Comparison of ENCODE assay signal across 8 mouse cellular contexts in the genomic region with DNA sequence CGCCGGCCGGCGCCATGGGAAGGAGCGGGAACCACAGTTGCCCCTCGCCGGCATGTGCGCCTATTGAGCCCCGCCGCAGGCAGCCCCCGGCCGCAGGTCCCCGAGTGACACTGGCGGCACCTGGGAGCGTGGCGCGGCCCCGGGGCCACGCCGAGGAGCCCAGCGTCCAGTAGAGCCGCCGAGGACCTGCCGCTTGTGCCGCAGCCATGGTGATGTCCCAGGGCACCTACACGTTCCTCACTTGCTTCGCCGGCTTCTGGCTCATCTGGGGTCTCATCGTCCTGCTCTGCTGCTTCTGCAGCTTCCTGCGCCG. TPM values are rescaled to one million over a fixed set of nuclear protein-coding genes. Genes with fewer than 3 reads are reported as not detected.
A peak's percentile ranks its signal among the peaks of the same experiment; 100 is the strongest.
DNase-seq lines count a peak whose midpoint lies in the region; ATAC-seq and TF ChIP-seq lines count a peak whose summit lies in the region.

No protein-coding gene starts in this region.

- peaks cover 16% of the 10 kb centered on the region for H3K4me1 ChIP-seq in cerebellum, adult 2 months (ENCODE audit: control insufficient read depth, insufficient read depth, low read length)
- H3K4me1 ChIP-seq in testis, adult 2 months (ENCODE audit: control insufficient read depth, insufficient read depth, low read length): peaks cover 46% of the 10 kb centered on the region
- H3K4me1 ChIP-seq in limb, embryonic 13.5 days: peaks cover 45% of the 10 kb centered on the region
- peaks cover 17% of the 10 kb centered on the region for H3K4me1 ChIP-seq in stomach, embryonic 16.5 days (ENCODE audit: control insufficient read depth, insufficient read depth, low read length)

- peak overlapping the region; percentile 98 for H3K4me2 ChIP-seq in limb, embryonic 13.5 days (replicated peaks)
- H3K4me2 ChIP-seq in stomach, embryonic 16.5 days (ENCODE audit: low read depth, low read length): peak overlapping the region; percentile 100

- no peak overlapping the region for H3K27ac ChIP-seq in cerebellum, adult 2 months (ENCODE audit: insufficient read depth, low read length)
- peak overlapping the region; percentile 3; the same call in 1 of the 2 replicates for H3K27ac ChIP-seq in testis, adult 2 months (ENCODE audit: control insufficient read depth, insufficient read depth, low read depth, low read length)
- H3K27ac ChIP-seq in limb, embryonic 13.5 days: peak overlapping the region; percentile 79
- H3K27ac ChIP-seq in stomach, embryonic 16.5 days (ENCODE audit: low read length): peak overlapping the region; percentile 23; the same call in 1 of the 2 replicates

- no peak for TF ChIP-seq POLR2A in cerebellum, adult 2 months (IDR thresholded peaks at IDR 0.05; ENCODE audit: borderline replicate concordance, insufficient read depth, low read length)
- no peak for TF ChIP-seq POLR2A in testis, adult 2 months (IDR thresholded peaks at IDR 0.05; ENCODE audit: control insufficient read depth, low read depth, low read length)

- peak overlapping the region; percentile 81 for H3K9ac ChIP-seq in limb, embryonic 13.5 days
- H3K9ac ChIP-seq in stomach, embryonic 16.5 days (ENCODE audit: low read length): peak overlapping the region; percentile 79

- H3K9me3 ChIP-seq in limb, embryonic 13.5 days: no peaks in the 10 kb centered on the region
- H3K9me3 ChIP-seq in stomach, embryonic 16.5 days (replicated peaks; ENCODE audit: control insufficient read depth, low read length): no peaks in the 10 kb centered on the region

- peak overlapping the region; percentile 50 for H3K4me3 ChIP-seq in cerebellum, adult 2 months (replicated peaks; ENCODE audit: insufficient read depth, low read depth, low read length)
- peak overlapping the region; percentile 82 for H3K4me3 ChIP-seq in testis, adult 2 months (ENCODE audit: control insufficient read depth, low read depth, low read length)
- peak overlapping the region; percentile 63 for H3K4me3 ChIP-seq in limb, embryonic 13.5 days
- peak overlapping the region; percentile 59 for H3K4me3 ChIP-seq in stomach, embryonic 16.5 days (replicated peaks; ENCODE audit: low read length)

- no peak for TF ChIP-seq CTCF in cerebellum, adult 2 months (IDR thresholded peaks at IDR 0.05; ENCODE audit: borderline replicate concordance, insufficient read depth, low read depth, low read length)
- no peak for TF ChIP-seq CTCF in testis, adult 2 months (IDR thresholded peaks at IDR 0.05; ENCODE audit: control insufficient read depth, insufficient read depth, insufficient replicate concordance, low read depth, low read length)

- DNase-seq in cerebellum, adult 2 months: no peak
- no peak for DNase-seq in cerebellum, adult 9-10 months
- no peak for DNase-seq in testis, postnatal 14 days (ENCODE audit: low spot score)
- no peak for DNase-seq in T-cell, adult 2 months (ENCODE audit: low spot score)
- DNase-seq in layer of hippocampus, postnatal 10 days (ENCODE audit: low spot score in 2 of 2): no peak

- no peaks in the 10 kb centered on the region for H3K36me3 ChIP-seq in testis, adult 2 months (ENCODE audit: control insufficient read depth, insufficient read depth, low read length)
- H3K36me3 ChIP-seq in limb, embryonic 13.5 days: peaks cover 35% of the 10 kb centered on the region
- peaks cover 9% of the 10 kb centered on the region for H3K36me3 ChIP-seq in stomach, embryonic 16.5 days (ENCODE audit: control insufficient read depth, insufficient read depth, low read length)

- under 1% methylated on average over 31 of the region's 31 CpGs for WGBS in cerebellum, adult 2 months
- under 1% methylated on average over 31 of the region's 31 CpGs for WGBS in limb, embryonic 13.5 days
- WGBS in stomach, embryonic 16.5 days: under 1% methylated on average over 31 of the region's 31 CpGs

- no peaks in the 10 kb centered on the region for H3K27me3 ChIP-seq in cerebellum, adult 2 months (ENCODE audit: control insufficient read depth, insufficient read depth, low read length)
- no peaks in the 10 kb centered on the region for H3K27me3 ChIP-seq in testis, adult 2 months (ENCODE audit: control insufficient read depth, insufficient read depth, low read length)
- no peaks in the 10 kb centered on the region for H3K27me3 ChIP-seq in limb, embryonic 13.5 days
- peaks cover 4% of the 10 kb centered on the region; the same call in 1 of the 2 replicates for H3K27me3 ChIP-seq in stomach, embryonic 16.5 days (ENCODE audit: control insufficient read depth, insufficient read depth, low read length)

- peak; percentile 18 for ATAC-seq in limb, embryonic 13.5 days (ENCODE audit: low FRiP score, low read depth)
- ATAC-seq in stomach, embryonic 16.5 days (ENCODE audit: insufficient read depth, low FRiP score): peak; percentile 14; the same call in 1 of the 2 replicates

RNA-seq across cellular contexts. Expression of gene Prr7, which starts 7.7 kb away (rescaled TPM):
- polyA plus RNA-seq in cerebellum, adult 2 months (2012; rRNA removed): 10.7 and 13.0 TPM in 2 replicates
- 20.3 and 24.9 TPM in 2 replicates for polyA plus RNA-seq in testis, adult 2 months (2012; rRNA removed)
- polyA plus RNA-seq in limb, embryonic 13.5 days (2015; fragmentation: Nextera tagmentation; extraction: Ambion mirVana): 0.79 and 0.87 TPM in 2 replicates
- 0.22 and 0.26 TPM in 2 replicates for polyA plus RNA-seq in stomach, embryonic 16.5 days (2015; fragmentation: Nextera tagmentation; extraction: Ambion mirVana)
- 100 to 1,000 TPM in 1 of 2 experiments, 10 to 100 TPM in 1; 98.1 to 112 TPM for total RNA-seq in layer of hippocampus, postnatal 10 days (2021)

RNA-seq across cellular contexts. Expression of gene Dbn1, which starts 16.1 kb away (rescaled TPM):
- polyA plus RNA-seq in cerebellum, adult 2 months (2012; rRNA removed): 97.4 and 108 TPM in 2 replicates
- polyA plus RNA-seq in testis, adult 2 months (2012; rRNA removed): 89.3 and 101 TPM in 2 replicates
- polyA plus RNA-seq in limb, embryonic 13.5 days (2015; fragmentation: Nextera tagmentation; extraction: Ambion mirVana): 297 and 304 TPM in 2 replicates
- polyA plus RNA-seq in stomach, embryonic 16.5 days (2015; fragmentation: Nextera tagmentation; extraction: Ambion mirVana): 111 and 113 TPM in 2 replicates
- total RNA-seq in layer of hippocampus, postnatal 10 days (2021): 100 to 1,000 TPM; 392 to 399 TPM

RNA-seq across cellular contexts. Expression of gene Grk6, which starts 26.9 kb away (rescaled TPM):
- polyA plus RNA-seq in cerebellum, adult 2 months (2012; rRNA removed): 52.7 and 53.9 TPM in 2 replicates
- polyA plus RNA-seq in testis, adult 2 months (2012; rRNA removed): 7.8 and 8.4 TPM in 2 replicates
- polyA plus RNA-seq in limb, embryonic 13.5 days (2015; fragmentation: Nextera tagmentation; extraction: Ambion mirVana): 48.1 and 50.1 TPM in 2 replicates
- 14.6 TPM in 2 replicates for polyA plus RNA-seq in stomach, embryonic 16.5 days (2015; fragmentation: Nextera tagmentation; extraction: Ambion mirVana)
- 10 to 100 TPM; 76.4 to 79.2 TPM for total RNA-seq in layer of hippocampus, postnatal 10 days (2021)

RNA-seq across cellular contexts. Expression of gene Pdlim7, which starts 41.7 kb away (rescaled TPM):
- 66.8 and 67.2 TPM in 2 replicates for polyA plus RNA-seq in cerebellum, adult 2 months (2012; rRNA removed)
- 7.6 and 14.5 TPM in 2 replicates for polyA plus RNA-seq in testis, adult 2 months (2012; rRNA removed)
- 175 and 181 TPM in 2 replicates for polyA plus RNA-seq in limb, embryonic 13.5 days (2015; fragmentation: Nextera tagmentation; extraction: Ambion mirVana)
- polyA plus RNA-seq in stomach, embryonic 16.5 days (2015; fragmentation: Nextera tagmentation; extraction: Ambion mirVana): 240 and 243 TPM in 2 replicates
- total RNA-seq in layer of hippocampus, postnatal 10 days (2021): 10 to 100 TPM; 66.1 to 68.9 TPM

RNA-seq across cellular contexts. Expression of gene F12, which starts 45.2 kb away (rescaled TPM):
- polyA plus RNA-seq in cerebellum, adult 2 months (2012; rRNA removed): 0.05 and 0.11 TPM in 2 replicates
- polyA plus RNA-seq in testis, adult 2 months (2012; rRNA removed): 3.0 and 3.4 TPM in 2 replicates
- 0.08 and 0.51 TPM in 2 replicates for polyA plus RNA-seq in limb, embryonic 13.5 days (2015; fragmentation: Nextera tagmentation; extraction: Ambion mirVana)
- 4.5 and 5.6 TPM in 2 replicates for polyA plus RNA-seq in stomach, embryonic 16.5 days (2015; fragmentation: Nextera tagmentation; extraction: Ambion mirVana)
- 1 to 10 TPM in 1 of 2 experiments, under 1 TPM in 1; 0.37 to 1.2 TPM for total RNA-seq in layer of hippocampus, postnatal 10 days (2021)
